Mouse (Mus musculus): ENCODE data around the gene Asb3. TPM values are rescaled to one million over a fixed set of nuclear protein-coding genes. Genes with fewer than 3 reads are reported as not detected.

The Asb3 gene
- polyA plus RNA-seq, 1 experiment from 2014 or later = 35.4 TPM

GRCm38 (mm10) chr11:30923283-30923682 is 38.1 kb downstream of the Asb3 start:
- no peaks in the 10 kb centered on the region for H3K27me3 ChIP-seq (ENCODE audit: control insufficient read depth, insufficient read depth, low read length)
- no peak overlapping the region for H3K4me3 ChIP-seq (ENCODE audit: low read depth, low read length)
- H3K36me3 ChIP-seq (ENCODE audit: control insufficient read depth, insufficient read depth, low read length) = no peaks in the 10 kb centered on the region
- no peak overlapping the region for H3K4me2 ChIP-seq (ENCODE audit: low read depth, low read length)
- H3K4me1 ChIP-seq (ENCODE audit: control insufficient read depth, insufficient read depth, low read length) = no peaks in the 10 kb centered on the region
- H3K27ac ChIP-seq (ENCODE audit: low read depth, low read length) = no peak overlapping the region
- no peak for ATAC-seq (ENCODE audit: low read depth)
- WGBS = 96% methylated on average over 3 of the region's 3 CpGs
- H3K9me3 ChIP-seq (ENCODE audit: control insufficient read depth, low read length) = no peaks in the 10 kb centered on the region
- no peak overlapping the region for H3K9ac ChIP-seq (replicated peaks; ENCODE audit: low read depth, low read length)

- no peaks in the 10 kb centered on the region for H3K9me3 ChIP-seq (ENCODE audit: control insufficient read depth, low read length)
- H3K27ac ChIP-seq (ENCODE audit: low read depth, low read length) = no peak overlapping the region
- no peaks in the 10 kb centered on the region for H3K27me3 ChIP-seq (ENCODE audit: control insufficient read depth, insufficient read depth, low read length)
- ATAC-seq (ENCODE audit: low read depth) = no peak
- H3K9ac ChIP-seq (replicated peaks; ENCODE audit: low read depth, low read length) = no peak overlapping the region
- H3K4me1 ChIP-seq (ENCODE audit: control insufficient read depth, insufficient read depth, low read length) = no peaks in the 10 kb centered on the region
- H3K36me3 ChIP-seq (ENCODE audit: control insufficient read depth, insufficient read depth, low read length) = no peaks in the 10 kb centered on the region
- no peak overlapping the region for H3K4me3 ChIP-seq (ENCODE audit: low read depth, low read length)
- H3K4me2 ChIP-seq (ENCODE audit: low read depth, low read length) = no peak overlapping the region
These were observed 42.9 kb downstream of the Asb3 start for GRCm38 (mm10) chr11:30928079-30928478.

DNA sequence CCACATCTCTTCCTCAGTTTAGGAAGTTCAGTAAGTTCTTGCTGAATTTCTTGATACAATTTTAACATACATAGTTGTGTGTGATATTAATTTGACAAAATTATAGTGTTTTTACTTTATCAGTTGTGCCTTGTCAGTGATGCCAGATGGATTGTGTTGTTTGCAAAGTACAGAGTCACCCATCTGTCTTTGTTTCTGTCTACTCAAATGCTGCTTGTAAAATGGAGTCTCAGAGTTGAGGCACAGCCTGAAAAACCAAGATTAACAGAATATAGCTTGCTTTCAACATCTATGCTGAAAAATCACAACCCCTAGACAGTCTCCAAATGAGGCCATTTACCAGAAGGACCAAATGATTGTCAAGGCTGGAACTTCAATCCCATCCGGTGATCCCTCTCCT is 43.3 kb downstream of the Asb3 start:
- no peak overlapping the region for H3K27ac ChIP-seq (ENCODE audit: low read depth, low read length)
- no peaks in the 10 kb centered on the region for H3K4me1 ChIP-seq (ENCODE audit: control insufficient read depth, insufficient read depth, low read length)
- no peak overlapping the region for H3K9ac ChIP-seq (replicated peaks; ENCODE audit: low read depth, low read length)
- H3K9me3 ChIP-seq (ENCODE audit: control insufficient read depth, low read length) = no peaks in the 10 kb centered on the region
- H3K36me3 ChIP-seq (ENCODE audit: control insufficient read depth, insufficient read depth, low read length) = no peaks in the 10 kb centered on the region
- no peak overlapping the region for H3K4me2 ChIP-seq (ENCODE audit: low read depth, low read length)
- ATAC-seq (ENCODE audit: low read depth) = no peak
- no peak overlapping the region for H3K4me3 ChIP-seq (ENCODE audit: low read depth, low read length)
- H3K27me3 ChIP-seq (ENCODE audit: control insufficient read depth, insufficient read depth, low read length) = no peaks in the 10 kb centered on the region
- 100% methylated on average over 1 of the region's 1 CpGs for WGBS

GRCm38 (mm10) chr11:30943522-30943921 is 58.3 kb downstream of the Asb3 start:
- H3K4me1 ChIP-seq (ENCODE audit: control insufficient read depth, insufficient read depth, low read length) = no peaks in the 10 kb centered on the region
- H3K27me3 ChIP-seq (ENCODE audit: control insufficient read depth, insufficient read depth, low read length) = no peaks in the 10 kb centered on the region
- H3K4me3 ChIP-seq (ENCODE audit: low read depth, low read length) = no peak overlapping the region
- H3K27ac ChIP-seq (ENCODE audit: low read depth, low read length) = no peak overlapping the region
- H3K9ac ChIP-seq (replicated peaks; ENCODE audit: low read depth, low read length) = no peak overlapping the region
- no peak for ATAC-seq (ENCODE audit: low read depth)
- whole genome bisulfite sequencing = 97% methylated on average over 2 of the region's 2 CpGs
- no peak overlapping the region for H3K4me2 ChIP-seq (ENCODE audit: low read depth, low read length)
- H3K36me3 ChIP-seq (ENCODE audit: control insufficient read depth, insufficient read depth, low read length) = peaks cover 50% of the 10 kb centered on the region
- no peaks in the 10 kb centered on the region for H3K9me3 ChIP-seq (ENCODE audit: control insufficient read depth, low read length)

GRCm38 (mm10) chr11:30952829-30953228 is 67.6 kb downstream of the Asb3 start:
- Histone ChIP-seq H3K4me3 (ENCODE audit: low read depth, low read length) (peak overlapping the region; percentile 78), H3K4me1 (ENCODE audit: control insufficient read depth, insufficient read depth, low read length) (peaks cover 10% of the 10 kb centered on the region), H3K9me3 (ENCODE audit: control insufficient read depth, low read length) (peaks cover 5% of the 10 kb centered on the region), H3K9ac (replicated peaks; ENCODE audit: low read depth, low read length) (peak overlapping the region; percentile 88), H3K27me3 (ENCODE audit: control insufficient read depth, insufficient read depth, low read length) (no peaks in the 10 kb centered on the region), H3K4me2 (ENCODE audit: low read depth, low read length) (peak overlapping the region; percentile 51), H3K36me3 (ENCODE audit: control insufficient read depth, insufficient read depth, low read length) (peaks cover 23% of the 10 kb centered on the region; the same call in 1 of the 2 replicates), H3K27ac (ENCODE audit: low read depth, low read length) (no peak overlapping the region)
- 78% methylated on average over 5 of the region's 5 CpGs for WGBS
- ATAC-seq (ENCODE audit: low read depth) = no peak

GRCm38 (mm10) chr11:30953469-30954154 is 68.4 kb downstream of the Asb3 start:
- peak overlapping the region; percentile 88 for H3K9ac ChIP-seq (replicated peaks; ENCODE audit: low read depth, low read length)
- no peaks in the 10 kb centered on the region for H3K27me3 ChIP-seq (ENCODE audit: control insufficient read depth, insufficient read depth, low read length)
- H3K4me1 ChIP-seq (ENCODE audit: control insufficient read depth, insufficient read depth, low read length) = peaks cover 10% of the 10 kb centered on the region
- H3K27ac ChIP-seq (ENCODE audit: low read depth, low read length) = peak overlapping the region; percentile 79
- 2% methylated on average over 18 of the region's 32 CpGs for WGBS
- peaks cover 18% of the 10 kb centered on the region; the same call in 1 of the 2 replicates for H3K36me3 ChIP-seq (ENCODE audit: control insufficient read depth, insufficient read depth, low read length)
- peaks cover 5% of the 10 kb centered on the region for H3K9me3 ChIP-seq (ENCODE audit: control insufficient read depth, low read length)
- peak overlapping the region; percentile 78 for H3K4me3 ChIP-seq (ENCODE audit: low read depth, low read length)
- peak; percentile 92 for ATAC-seq (ENCODE audit: low read depth)
- peak overlapping the region; percentile 51 for H3K4me2 ChIP-seq (ENCODE audit: low read depth, low read length)

- Histone ChIP-seq H3K4me1 (ENCODE audit: control insufficient read depth, insufficient read depth, low read length) (peaks cover 10% of the 10 kb centered on the region), H3K27me3 (ENCODE audit: control insufficient read depth, insufficient read depth, low read length) (no peaks in the 10 kb centered on the region), H3K9ac (replicated peaks; ENCODE audit: low read depth, low read length) (peak within 1 kb of the TSS; percentile 88), H3K4me3 (ENCODE audit: low read depth, low read length) (peak within 1 kb of the TSS; percentile 78), H3K9me3 (ENCODE audit: control insufficient read depth, low read length) (peaks cover 5% of the 10 kb centered on the region), H3K27ac (ENCODE audit: low read depth, low read length) (peak within 1 kb of the TSS; percentile 79), H3K4me2 (ENCODE audit: low read depth, low read length) (peak within 1 kb of the TSS; percentile 64), H3K36me3 (ENCODE audit: control insufficient read depth, insufficient read depth, low read length) (peaks cover 14% of the 10 kb centered on the region; the same call in 1 of the 2 replicates)
- peak; percentile 100 for ATAC-seq (ENCODE audit: low read depth)
- WGBS = 1% methylated on average over 40 of the region's 40 CpGs
These were observed 69.1 kb downstream of the Asb3 start, which contains the start of gene Erlec1 for GRCm38 (mm10) chr11:30954279-30954725. Erlec1 (minus strand) TSS chr11:30954335.

DNA sequence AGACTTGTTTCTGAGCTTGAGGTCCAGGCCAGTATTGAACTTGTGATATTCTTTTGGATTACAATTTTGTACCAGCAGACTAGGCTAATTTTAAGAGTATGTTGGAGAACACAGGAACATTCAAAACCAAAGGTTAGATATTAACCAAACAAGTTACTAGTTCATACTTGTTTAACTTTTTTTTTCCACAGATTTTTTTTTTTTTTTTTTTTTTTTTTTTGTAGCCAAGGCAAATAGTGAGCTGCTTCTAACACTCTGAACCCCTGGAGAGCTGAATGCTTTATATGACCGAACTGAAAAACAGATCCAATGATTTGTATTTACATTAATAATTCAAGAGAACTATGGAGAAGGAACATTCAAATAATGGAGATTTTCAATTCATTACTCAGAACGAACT is 100.0 kb downstream of the Asb3 start:
- Histone ChIP-seq H3K4me2 (ENCODE audit: low read depth, low read length) (peak overlapping the region; percentile 76; the same call in 1 of the 2 replicates), H3K27ac (ENCODE audit: low read depth, low read length) (no peak overlapping the region), H3K9ac (replicated peaks; ENCODE audit: low read depth, low read length) (no peak overlapping the region), H3K27me3 (ENCODE audit: control insufficient read depth, insufficient read depth, low read length) (no peaks in the 10 kb centered on the region), H3K9me3 (ENCODE audit: control insufficient read depth, low read length) (no peaks in the 10 kb centered on the region), H3K4me1 (ENCODE audit: control insufficient read depth, insufficient read depth, low read length) (peaks cover 3% of the 10 kb centered on the region; the same call in 1 of the 2 replicates), H3K36me3 (ENCODE audit: control insufficient read depth, insufficient read depth, low read length) (no peaks in the 10 kb centered on the region), H3K4me3 (ENCODE audit: low read depth, low read length) (peak overlapping the region; percentile 49; the same call in 1 of the 2 replicates)
- no peak for ATAC-seq (ENCODE audit: low read depth)
- 33% methylated on average over 2 of the region's 2 CpGs for WGBS

GRCm38 (mm10) chr11:30985877-30986624 is 100.8 kb downstream of the Asb3 start, which contains the start of gene Chac2:
Chac2 (minus strand) TSS chr11:30986350.
- Histone ChIP-seq H3K4me2 (ENCODE audit: low read depth, low read length) (peak within 1 kb of the TSS; percentile 76), H3K27me3 (ENCODE audit: control insufficient read depth, insufficient read depth, low read length) (no peaks in the 10 kb centered on the region), H3K27ac (ENCODE audit: low read depth, low read length) (peak within 1 kb of the TSS; percentile 62), H3K9me3 (ENCODE audit: control insufficient read depth, low read length) (no peaks in the 10 kb centered on the region), H3K4me1 (ENCODE audit: control insufficient read depth, insufficient read depth, low read length) (peaks cover 3% of the 10 kb centered on the region; the same call in 1 of the 2 replicates), H3K36me3 (ENCODE audit: control insufficient read depth, insufficient read depth, low read length) (no peaks in the 10 kb centered on the region), H3K4me3 (ENCODE audit: low read depth, low read length) (peak within 1 kb of the TSS; percentile 49), H3K9ac (replicated peaks; ENCODE audit: low read depth, low read length) (peak within 1 kb of the TSS; percentile 69)
- under 1% methylated on average over 22 of the region's 22 CpGs for WGBS
- ATAC-seq (ENCODE audit: low read depth) = peak; percentile 99

Data from neural tube, embryonic 14.5 days (tissue).